Mouse (Mus musculus) effector memory CD4-positive, alpha-beta T cell, adult 7 months (primary cell): Measurements from ENCODE around the gene A830018L16Rik. TPM values are rescaled to one million over a fixed set of nuclear protein-coding genes. Genes with fewer than 3 reads are reported as not detected.

ENCODE experiments used
- polyA plus RNA-seq: library from polyadenylated mRNA; unstranded; fragments of 100-300 nt; shearing (Covaris generic); gene quantifications from one replicate; pipeline ENCODE4 v1.2.1, GENCODE M21; 2017

The A830018L16Rik gene
- 0.39 TPM for polyA plus RNA-seq

DNA sequence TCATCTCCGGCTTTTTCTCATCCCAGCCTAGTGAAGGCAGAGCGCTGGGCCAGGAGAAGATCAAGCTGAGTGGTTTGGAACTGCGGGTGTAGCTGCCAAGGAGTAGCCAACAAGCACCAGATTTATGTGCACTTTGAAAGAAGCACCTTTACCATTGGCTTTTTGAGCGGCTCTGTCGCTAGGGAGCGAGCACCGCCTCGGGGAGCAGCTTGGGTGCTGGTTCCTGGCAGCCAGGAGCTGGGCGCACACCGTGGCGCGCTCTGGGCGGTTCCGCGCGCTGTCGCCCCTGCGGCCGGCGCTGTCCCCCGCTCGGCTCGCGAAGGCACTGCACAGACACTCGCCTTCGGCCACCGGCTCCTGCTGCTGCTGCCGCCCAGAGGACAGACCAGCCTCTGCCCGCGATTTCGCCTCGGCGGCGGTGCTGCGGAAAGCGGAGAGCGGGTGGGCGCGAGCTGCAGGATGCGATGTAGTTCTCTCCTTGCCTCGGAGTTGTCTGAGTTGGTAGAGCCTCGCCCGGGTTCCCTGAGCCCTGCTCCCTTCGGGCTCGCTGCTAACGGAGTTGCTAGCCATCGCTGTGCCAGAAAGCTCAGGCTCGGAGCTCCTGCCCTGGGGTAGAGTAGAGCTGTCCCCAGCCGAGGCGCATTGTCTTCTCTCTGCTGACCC lies at the start of gene A830018L16Rik:
TSS of gene A830018L16Rik (plus strand) at position 212 of the 663 bp plus-strand sequence.

